Mouse (Mus musculus) CD4-positive, CD25-positive, alpha-beta regulatory T cell, adult 4 months (primary cell): Measurements from ENCODE around the gene Tgfbr3l. TPM values are rescaled to one million over a fixed set of nuclear protein-coding genes. Genes with fewer than 3 reads are reported as not detected.
"Not testable (repeated sequence)": the region's sequence is repeated elsewhere in the genome, so short reads cannot be mapped to it uniquely, and the experiment has no call there.

Experiments
- ATAC-seq: one replicate; pipeline ENCODE4 v1.8.0; 2017
- polyA plus RNA-seq, 2 experiments: library from polyadenylated mRNA; unstranded; fragments of 100-300 nt; shearing (Covaris generic); gene quantifications; one replicate each; pipeline ENCODE4 v1.2.1; 2017

The Tgfbr3l gene
- polyA plus RNA-seq, 2 experiments from 2014 or later: 7.2 to 9.6 TPM

DNA sequence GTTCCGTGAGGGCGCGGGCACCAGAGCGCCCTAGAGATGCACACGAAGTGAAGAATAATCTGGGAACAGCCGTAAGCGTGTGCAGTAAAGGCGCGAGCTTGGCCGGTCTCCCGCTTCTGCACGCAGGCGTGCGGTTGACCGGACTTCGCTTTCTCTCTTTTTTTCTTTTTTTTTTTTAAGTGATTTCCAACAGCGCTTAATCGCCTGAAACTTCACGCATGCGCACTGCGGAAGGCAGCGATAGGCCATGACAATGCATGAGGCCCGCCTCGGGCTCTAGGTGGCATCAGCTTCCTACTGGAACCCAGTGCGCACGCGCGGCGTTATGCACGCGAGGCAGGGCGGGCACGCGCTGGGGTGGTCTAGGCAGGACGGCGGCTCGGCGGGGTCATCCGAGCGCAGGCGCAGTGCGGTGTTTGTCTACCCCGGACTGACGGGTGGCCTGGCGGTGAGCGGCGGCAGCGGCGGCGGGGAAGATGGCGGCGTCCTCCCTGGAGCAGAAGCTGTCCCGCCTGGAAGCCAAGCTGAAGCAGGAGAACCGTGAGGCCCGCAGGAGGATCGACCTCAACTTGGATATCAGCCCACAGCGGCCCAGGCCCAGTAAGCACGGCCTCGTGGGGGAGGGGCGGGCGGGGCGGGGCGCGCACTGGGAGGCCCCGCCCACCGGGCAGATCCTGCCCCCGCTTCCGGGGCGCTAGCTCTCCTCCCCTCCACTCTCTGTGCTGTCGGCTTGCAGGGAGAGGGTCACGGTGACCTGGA is 9.4 kb upstream of the Tgfbr3l start, which contains the start of the genes Map2k7 and Gm49320:
Gene Map2k7 (plus strand): TSS at position 307 of the 759 bp plus-strand sequence.
Gene Gm49320 (plus strand): TSS at position 432 of the 759 bp plus-strand sequence.
- ATAC-seq: peak; percentile 85

DNA sequence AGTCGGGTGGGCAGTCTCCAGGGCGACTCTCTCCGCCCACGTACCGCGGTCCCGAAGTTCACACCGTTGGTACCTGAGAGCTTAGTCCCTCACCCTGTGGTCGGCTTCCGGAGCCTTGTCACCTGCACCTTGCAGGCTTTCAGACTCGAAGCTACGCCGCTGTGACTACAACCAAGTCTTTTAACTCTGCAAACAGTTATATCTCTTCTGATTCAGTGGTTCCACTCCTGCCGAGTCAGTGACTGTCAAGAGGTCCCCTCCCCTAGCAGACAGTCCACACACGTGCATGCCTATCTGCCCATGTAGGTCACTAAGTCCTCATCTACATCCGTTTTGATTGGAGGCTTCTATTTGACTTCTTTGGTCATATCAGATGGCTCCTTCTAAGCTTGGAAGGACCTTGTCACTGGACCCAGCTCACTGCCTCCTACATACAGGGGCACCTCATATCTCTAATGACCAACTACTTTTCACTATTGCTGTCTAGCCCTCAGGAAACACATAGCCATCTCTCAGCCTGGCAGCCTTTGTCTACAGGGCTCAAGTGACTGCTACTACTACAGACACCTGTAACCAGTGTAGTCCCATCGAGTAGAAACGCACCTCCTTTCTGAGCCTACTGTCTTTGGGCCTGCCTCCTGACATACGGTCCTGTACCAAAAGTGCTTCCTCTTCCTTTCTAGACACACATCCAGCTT is 8.7 kb upstream of the Tgfbr3l start:
- ATAC-seq: peak; percentile 51

DNA sequence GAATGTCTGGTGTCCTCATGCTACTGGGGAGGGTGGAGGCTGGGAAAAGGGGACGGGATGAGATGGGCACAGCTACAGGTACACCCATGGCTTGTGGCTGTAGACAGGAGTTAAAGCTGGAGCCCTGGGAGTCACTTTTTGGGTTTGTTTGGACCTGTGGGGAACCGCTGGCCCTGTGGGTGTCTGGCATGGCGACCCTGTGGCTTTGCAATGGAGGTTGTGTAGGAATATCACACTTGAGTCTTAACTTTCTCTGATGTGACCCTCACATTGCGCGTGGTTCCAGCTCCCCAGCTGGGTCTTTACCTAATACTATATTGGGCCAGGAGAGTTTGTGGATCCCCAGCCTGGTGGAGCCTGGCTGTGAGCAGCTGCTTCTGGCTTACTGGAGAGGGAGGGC is 3.0 kb upstream of the Tgfbr3l start:
- ATAC-seq: no peak

DNA sequence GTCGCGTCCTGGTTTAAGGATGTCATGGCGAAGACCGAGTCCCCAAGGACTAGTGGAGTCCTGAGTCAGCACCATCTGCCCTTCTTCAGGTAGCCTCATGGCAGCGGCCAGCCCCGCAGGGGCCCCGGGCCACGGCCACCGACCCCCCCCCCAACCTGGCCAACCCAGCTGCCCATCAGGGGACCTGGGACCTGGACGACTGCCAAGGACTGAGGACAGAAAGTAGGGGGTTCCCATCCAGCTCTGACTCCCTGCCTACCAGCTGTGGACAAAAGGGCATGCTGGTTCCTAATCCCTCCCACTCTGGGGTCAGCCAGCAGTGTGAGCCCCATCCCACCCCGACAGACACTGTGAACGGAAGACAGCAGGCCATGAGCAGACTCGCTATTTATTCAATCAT is 2.3 kb upstream of the Tgfbr3l start:
- ATAC-seq: no peak

DNA sequence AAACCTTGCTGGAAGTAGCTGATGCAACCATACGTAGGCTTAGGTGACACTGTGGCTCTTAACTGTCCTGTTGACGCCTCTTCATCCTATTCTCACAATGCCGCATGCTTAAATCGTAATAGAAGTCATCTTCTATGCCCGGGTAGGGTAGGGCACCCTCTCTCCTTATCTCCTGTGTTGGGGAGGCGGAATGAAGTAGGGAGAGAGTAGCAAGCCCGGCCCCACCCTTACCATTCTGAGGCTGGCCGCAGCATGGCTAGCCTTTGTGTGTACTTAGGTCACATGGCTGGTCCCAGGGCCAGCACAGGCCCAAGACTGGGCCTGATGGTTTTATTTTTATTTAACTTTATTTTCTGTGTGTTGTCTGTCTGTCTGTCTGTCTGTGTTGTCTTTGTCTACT is 773 bp upstream of the Tgfbr3l start:
- ATAC-seq: no peak

DNA sequence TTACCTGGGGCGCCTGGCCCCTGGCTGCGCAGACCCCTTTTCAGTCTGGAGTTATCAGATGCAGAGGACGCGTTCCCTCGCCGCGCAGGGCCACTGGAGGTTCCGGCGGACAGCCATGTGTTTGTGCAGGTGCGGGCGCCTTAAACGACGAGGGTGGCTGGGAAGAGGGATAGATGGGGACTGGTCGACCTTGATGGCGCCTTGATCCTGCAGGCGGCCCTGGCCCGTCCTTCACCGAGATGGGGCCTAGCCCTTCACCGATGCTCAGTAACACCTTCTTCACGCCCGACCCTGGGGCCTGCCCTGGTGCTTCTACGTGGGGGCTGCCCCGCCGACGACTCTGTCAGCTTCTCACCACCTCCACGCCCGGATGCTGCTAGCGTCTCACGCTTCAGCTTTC is 1.2 kb downstream of the Tgfbr3l start:
- ATAC-seq: no peak

DNA sequence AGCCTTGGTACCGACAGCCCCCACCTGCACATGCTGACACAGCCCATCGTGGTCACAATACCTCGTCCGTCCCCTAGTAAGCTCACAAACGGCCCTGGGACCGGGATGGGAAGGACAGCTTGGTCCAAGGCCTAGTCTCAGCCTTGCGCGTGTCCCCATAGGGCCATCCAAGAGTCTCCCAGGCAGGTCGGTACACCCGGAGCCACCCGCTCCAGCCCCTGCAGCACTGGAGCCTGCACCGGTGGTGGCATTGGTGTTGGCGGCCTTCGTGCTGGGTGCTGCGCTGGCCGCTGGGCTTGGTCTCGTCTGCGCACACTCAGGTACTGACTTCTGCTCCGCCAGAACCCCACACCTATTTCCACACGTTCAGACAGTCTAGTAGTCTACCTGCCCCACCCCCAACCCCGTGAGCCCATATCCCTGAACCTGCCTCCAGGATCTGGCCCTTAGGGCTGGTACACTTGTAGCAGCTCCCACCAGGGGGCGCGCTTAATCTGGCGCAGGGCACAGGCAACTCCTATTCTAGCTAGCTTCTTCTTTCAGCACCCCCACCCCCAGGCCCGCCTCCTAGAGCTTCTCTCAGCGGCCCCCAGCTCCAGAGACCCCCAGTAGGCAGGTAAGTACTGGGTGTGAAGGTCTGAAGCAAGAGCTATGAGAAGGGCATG is 2.4 kb downstream of the Tgfbr3l start:
- ATAC-seq: peak; percentile 52

DNA sequence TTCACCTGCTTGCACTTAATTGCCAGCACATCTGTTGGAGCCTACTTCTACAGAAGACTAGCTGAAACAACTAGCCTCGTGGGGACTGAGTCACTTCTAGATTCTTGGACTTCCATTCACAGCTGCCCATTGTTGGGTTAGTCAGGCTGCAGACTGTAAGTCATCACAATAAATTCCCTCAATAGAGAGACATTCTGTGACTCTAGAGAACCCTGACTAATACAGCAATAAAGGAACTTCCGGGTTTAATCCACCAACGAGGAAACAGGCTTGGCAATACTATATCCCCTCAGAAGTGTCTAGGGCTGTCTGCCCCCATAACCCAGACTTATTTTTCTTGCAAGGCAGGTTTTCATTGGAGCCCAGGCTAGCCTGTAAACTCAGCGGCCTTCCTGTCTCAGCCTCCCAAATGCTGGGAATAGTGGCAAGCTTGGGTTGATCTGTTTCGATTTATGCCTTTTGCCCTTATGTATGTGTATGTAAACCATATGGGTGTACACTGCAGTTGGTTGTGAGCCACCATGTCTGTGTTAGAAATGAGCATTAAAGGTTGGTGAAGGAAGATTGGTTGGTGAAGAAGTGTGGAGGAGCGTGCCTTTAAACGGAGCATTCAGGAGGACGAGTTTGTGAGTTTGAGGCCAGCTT is 4.2 kb downstream of the Tgfbr3l start:
- no peak for ATAC-seq

DNA sequence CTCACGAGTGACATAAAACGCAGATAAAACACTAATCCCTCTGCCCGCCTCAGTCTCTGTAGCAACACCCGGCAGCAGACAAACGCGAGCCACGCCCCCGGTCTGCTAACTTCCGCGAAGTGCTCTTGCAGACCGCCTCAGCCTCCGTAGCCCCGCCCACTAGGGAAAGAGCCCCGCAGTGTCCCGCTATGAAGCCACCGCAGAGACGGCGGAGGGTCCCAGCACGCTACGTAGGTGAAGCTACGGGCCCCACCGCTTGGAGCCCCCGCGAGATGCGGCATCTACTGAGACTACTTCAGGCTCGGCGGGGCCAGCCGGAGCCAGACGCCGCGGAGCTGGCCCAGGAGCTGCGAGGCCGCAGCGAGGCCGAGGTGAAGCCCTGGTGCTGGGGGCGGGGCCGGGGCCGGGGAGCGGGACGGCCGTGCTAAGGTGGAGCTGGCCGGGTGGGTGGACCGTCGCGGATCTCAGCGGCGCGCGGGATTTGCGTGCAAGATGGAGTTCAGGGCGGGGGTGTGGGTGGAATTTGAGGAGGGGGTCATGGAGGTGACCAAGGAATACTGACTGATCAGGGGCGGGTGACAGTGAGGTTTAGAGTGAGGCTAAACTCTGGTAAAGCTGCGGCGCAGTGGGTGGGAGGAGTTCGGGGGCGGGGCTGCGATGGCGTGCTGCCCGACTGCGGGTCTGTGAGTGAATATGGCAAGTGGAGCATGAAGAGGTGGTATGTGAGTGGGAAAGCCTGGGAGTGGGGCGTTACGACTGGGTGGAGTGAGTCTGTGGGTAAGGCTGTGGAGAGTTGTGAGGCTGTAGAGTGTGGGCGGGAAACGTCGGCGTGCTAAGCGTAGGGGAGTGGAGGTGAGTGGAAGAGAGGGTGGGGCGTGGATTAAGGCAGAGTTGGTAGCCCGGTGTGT is 5.2 kb downstream of the Tgfbr3l start, which contains the start of gene Snapc2:
Gene Snapc2 (plus strand): TSS at position 147 of the 908 bp plus-strand sequence.
- peak; percentile 91 for ATAC-seq

DNA sequence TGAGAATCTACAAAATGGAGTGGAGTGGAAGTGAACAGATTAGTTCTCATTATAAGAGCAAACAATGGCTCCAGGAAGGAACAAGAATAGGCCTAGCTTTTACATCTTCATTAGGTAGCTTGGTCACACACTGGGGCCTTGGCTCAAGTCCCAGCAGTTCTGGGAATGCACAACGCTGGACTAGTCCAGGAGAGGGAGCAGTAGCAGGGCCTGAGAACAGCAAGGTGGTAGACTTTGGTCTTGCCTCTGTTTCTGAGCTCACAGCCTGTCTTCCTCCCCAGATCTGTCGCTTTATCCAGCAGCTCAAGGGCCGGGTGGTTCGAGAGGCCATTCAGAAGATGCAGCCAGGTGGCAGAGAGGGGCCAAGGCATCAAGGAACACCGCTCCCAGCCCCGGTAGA is 6.0 kb downstream of the Tgfbr3l start:
- ATAC-seq: no peak

DNA sequence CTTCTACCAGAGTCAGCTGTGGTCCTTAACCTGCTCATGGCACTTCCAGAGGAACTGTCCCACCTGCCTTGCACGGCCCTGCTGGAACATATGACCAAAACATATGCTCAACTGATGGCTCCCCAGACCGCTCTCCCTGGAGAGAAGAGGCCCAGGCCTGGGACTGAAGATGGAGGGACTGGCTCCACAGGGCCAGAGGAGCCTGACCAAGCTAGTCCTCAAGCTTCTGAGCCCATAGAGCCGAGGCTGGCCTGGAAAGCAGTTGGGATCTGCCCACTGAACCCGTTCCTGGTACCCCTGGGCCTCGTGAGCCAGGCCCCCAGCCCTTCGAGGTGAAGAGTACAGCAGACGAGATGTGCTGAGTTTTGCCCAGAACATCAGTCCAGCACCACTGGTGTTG is 7.5 kb downstream of the Tgfbr3l start:
- ATAC-seq: not testable (repeated sequence)

DNA sequence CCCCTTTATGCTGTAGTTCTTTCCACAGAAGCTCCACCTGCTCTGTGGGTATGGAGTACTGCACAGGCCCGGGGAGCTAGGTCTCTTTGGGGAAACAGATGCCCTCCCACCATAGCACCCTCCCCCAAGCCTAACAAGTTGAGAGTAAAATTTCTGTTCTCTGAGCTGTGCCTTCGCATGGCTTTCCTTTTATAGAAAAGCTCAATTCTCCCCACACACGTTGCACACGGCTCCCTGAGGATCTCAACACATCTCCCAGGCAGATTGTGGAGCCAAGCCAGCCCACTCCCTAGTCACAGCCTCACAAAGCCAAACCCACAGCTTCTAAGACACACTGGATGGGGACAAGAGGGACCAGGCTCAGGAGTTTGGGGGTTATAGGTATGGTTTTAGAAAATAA is 8.9 kb downstream of the Tgfbr3l start:
- no peak for ATAC-seq

DNA sequence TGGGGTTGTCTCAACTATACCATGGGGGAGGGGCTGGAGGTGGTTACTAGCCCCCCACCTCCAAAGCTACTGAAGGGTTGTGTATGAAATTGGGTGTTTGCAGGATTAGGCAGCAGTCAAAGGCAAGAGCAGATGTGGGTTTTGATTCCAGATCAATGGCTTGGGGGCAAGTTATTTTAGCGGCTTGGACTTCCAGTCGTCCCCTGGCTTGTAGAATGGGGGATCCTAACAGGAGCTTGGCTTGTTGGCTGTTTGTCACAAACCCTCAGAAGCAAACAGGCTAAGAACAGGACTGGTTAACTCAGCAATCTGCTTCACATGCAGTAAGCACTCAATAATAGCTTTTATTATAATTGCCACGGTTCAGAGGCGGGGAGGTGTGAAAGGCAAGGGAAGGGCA is 9.3 kb downstream of the Tgfbr3l start:
- ATAC-seq: no peak

DNA sequence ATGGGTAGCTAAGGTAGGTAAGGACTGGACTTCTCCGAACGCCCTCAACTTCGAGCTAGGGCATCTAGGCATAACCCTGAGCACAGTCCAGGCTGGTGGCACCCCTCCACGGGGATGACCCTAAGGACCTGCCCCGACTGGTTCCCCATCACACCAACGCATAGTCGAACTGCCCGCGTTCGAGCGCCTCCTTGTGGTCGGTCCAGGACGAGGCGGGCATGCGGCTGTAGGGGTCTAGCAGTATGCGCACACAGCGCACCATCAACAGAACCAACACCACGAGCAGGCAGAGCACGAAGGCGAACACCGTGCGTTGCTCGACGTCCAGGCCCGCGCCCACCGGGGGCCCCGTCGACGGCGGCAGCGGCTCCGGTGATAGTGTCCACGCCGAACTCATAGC is 10.2 kb downstream of the Tgfbr3l start:
- ATAC-seq: peak; percentile 37

DNA sequence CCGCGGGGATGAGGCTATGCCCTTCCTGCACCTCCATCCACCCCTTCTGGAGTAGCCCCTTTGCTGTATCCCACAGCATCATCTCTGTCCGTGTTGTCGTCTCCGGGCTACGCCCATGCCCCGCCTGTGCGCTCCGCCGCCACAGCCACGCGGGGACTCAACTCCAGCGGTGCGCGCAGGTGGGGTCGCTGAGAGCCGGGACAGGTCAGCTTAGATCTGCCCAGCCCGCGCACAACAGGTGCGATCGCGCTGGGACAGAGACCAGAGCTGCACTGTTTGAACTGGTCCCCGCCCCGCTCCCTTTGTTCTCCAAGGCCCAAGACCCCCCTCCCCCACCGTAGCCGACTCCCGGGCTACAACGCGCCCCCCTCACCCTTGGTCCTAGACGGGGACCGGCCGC is 10.7 kb downstream of the Tgfbr3l start:
- peak; percentile 23 for ATAC-seq

DNA sequence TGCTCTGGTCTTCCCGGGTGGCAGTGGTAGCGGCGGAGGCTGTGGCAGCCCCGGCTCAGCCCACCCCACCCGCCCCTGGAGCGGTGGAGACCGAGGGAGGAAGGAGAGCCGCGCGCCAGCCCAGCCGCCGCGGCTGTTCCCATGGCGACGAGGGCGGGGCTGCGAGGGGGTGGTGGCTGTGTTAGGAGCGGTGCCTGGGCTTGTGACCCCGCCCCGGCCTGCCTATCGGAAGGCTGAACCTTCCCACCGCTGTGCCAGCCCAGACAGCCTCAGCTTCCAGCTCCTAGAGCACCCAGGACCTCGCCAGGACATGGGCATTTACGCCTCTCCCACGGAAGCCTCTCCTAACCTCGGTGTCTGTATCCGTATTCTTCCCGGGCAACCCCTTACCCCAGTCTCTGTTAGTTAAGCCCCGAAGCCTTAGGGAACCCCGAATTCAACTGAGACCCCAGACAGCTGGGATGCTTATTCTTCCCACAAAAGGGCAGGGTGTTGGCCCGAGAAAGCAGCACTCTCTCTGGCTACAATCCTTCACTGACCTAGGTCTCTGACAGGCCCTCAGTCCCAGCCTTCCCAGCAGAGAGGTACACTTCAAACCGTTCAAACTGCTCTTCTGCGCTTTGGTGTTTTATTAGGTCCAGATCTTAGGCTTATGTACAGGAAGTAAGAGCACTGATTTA is 11.3 kb downstream of the Tgfbr3l start, which contains the start of gene Ctxn1:
Gene Ctxn1 (minus strand): TSS at position 150 of the 680 bp plus-strand sequence.
- peak; percentile 97 for ATAC-seq

DNA sequence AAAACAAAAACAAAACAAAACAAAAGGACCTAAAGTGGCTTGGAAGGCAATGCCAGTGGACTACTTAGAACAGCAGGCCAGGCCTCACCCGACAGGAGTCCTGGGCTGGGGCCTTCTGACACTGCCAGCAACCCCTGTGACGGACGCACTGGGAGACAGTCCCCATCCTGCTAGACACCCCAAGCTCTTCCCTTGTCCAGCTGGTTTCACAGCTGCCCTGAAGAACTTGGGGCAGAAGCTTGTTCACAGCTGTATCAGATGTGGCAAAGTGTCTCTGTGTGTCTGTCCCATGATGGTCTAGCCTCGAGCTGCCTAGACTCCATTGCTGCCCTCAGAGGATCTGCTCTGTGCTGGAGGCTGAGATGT is 11.8 kb downstream of the Tgfbr3l start:
- no peak for ATAC-seq

DNA sequence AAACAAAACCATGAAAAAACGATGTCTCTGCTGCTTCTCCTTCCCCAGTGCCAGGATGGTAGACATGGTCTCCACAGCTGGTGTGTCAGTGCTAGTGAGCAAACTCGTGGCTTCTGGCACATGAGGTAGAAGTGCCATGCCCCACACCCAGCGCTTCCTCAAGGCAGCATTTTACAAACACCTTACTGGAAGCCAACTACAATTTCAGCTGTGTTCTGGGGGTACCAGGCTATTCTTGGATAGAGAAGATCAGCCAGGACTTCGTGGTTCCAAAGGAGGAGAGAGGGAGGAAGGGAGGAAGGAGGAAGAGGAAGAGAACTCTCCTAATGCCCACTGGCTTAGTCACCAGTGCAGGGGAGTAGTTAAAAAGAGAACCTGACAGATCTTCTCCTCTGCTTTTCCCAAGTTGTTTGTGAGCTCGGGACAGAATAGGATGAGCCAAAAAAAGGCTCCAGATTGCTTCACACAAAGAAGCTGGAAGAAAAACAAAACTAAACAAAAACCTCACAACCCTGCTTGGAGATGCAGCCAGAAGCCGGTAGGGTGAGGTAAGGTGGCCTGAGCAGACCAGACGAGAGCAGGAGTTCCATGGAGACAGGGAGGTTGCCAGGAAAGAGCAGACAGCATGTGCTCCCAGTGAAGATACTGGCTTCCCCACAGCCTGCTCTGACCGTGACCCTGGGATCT is 15.2 kb downstream of the Tgfbr3l start:
- no peak for ATAC-seq

DNA sequence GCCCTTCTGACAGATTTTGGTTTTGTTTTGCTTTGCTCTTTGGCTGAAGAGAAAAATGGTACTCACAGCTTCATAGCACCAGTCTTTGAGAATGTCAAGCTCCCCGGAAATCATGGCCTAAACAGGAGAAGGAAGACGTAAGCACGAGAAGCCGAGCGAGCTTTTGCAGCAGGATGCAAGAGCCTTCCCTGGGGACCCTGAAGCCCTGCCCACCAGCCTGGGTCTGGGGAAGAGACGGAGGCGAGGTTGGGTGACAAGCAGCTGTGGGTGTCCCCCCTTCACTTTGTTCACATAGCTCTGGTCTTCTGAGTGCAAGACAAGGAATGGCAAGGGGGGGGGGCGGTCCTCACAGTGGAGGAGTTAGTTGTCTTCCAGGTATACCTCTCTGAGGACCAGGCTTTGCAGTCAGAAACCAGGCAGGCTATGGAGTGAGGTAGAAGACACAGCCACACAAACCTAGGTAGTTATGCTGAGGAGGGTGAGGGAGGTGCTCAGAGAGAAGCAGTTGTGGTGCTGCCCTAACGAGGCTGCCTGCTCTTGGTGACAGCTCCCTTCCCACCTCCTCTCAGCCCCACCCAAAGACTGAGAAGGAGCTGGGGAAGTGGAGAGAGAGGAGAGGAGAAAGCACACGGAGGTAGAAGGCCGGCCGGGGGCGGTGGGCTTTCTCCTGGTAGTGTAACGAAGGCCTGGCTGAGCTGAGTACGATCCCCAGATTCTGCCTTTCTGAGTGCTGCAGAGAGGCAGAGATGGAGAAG is 17.3 kb downstream of the Tgfbr3l start:
- no peak for ATAC-seq

DNA sequence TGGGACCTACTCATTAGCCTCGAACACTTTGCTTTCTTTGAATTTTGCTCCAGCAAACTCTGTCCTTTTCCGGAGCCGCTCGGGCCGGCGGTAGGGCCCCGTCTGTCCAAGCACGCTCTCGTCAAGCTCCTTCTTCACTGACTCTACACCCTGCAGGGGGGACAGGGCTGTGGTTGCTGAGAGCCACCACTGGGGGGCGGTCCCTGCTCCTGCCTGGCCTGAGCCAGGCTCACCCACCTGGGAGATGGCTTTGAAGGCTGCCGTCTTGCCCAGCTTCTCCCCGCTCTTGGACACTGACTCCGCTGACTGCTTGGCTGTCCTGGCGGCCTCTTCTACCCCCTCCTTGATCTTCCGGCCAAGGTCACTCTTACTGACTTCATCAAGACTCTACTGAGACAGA is 19.6 kb downstream of the Tgfbr3l start:
- no peak for ATAC-seq
